ENCODE assay signal across 20 mouse cellular contexts in the genomic region with DNA sequence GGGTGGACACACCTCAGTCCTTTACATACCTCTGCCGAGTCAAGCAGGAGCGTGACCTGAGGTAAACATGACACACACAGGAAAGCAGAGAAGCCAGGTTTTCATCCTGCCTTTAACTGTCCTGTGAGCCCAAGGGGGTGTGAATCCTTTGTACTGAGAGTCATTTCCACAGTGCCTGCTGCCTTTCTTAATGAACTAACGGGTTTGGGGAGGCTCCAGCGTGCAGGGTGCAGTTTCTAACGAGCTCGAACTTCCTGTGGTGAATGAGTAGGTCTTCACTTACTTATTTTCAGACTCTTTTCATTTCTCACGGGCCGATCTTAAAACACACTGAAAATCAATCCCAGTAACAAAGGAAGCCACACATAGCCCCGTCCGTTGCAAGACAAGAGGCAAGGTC. TPM values are rescaled to one million over a fixed set of nuclear protein-coding genes. Genes with fewer than 3 reads are reported as not detected.
A peak's percentile ranks its signal among the peaks of the same experiment; 100 is the strongest.
DNase-seq lines count a peak whose midpoint lies in the region; ATAC-seq and TF ChIP-seq lines count a peak whose summit lies in the region.
"Had no signal": no experiment of that assay in that cellular context is flagged by ENCODE, and none has a peak within 500 bp of the region (broad histone marks: within the 10 kb centered on the region; RNA-seq: fewer than 3 reads in every experiment).

No protein-coding gene starts in this region.

- no peak overlapping the region for H3K9ac ChIP-seq in liver, postnatal 0 days (replicated peaks)
- H3K9ac ChIP-seq in liver, embryonic 11.5 days (ENCODE audit: low read depth, low read length) = no peak overlapping the region
- H3K9ac ChIP-seq: embryonic facial prominence, embryonic 15.5 days; liver, embryonic 14.5 days had no signal

- ATAC-seq in liver, postnatal 0 days = no peak
- no peak for ATAC-seq in liver, embryonic 11.5 days (replicated peaks; ENCODE audit: low FRiP score)
- peak; percentile 49 for ATAC-seq in megakaryocyte progenitor cell, adult 5-6 weeks (replicated peaks; ENCODE audit: poor library complexity)

- 32% methylated on average over 10 of the region's 10 CpGs for WGBS in liver, postnatal 0 days (ENCODE audit: insufficient replicate concordance)
- 71% methylated on average over 10 of the region's 10 CpGs for WGBS in liver, embryonic 11.5 days

- no peaks in the 10 kb centered on the region for H3K27me3 ChIP-seq in liver, postnatal 0 days (ENCODE audit: insufficient read depth, low read length)
- H3K27me3 ChIP-seq in liver, embryonic 11.5 days (replicated peaks; ENCODE audit: control insufficient read depth, insufficient read depth, low read length) = peaks cover 6% of the 10 kb centered on the region
- H3K27me3 ChIP-seq: embryonic facial prominence, embryonic 15.5 days had no signal

- TF ChIP-seq EP300 in liver, postnatal 0 days (IDR thresholded peaks at IDR 0.05; ENCODE audit: low read depth) = no peak

- no peaks in the 10 kb centered on the region for H3K36me3 ChIP-seq in liver, postnatal 0 days (replicated peaks; ENCODE audit: insufficient read depth, low read length)
- H3K36me3 ChIP-seq in liver, embryonic 11.5 days (ENCODE audit: control insufficient read depth, insufficient read depth, low read length) = no peaks in the 10 kb centered on the region
- H3K36me3 ChIP-seq: embryonic facial prominence, embryonic 15.5 days; G1E had no signal

- no peak overlapping the region for H3K4me3 ChIP-seq in liver, postnatal 0 days (ENCODE audit: low read depth, low read length)
- H3K4me3 ChIP-seq in liver, embryonic 11.5 days (ENCODE audit: low read depth, low read length) = no peak overlapping the region
- H3K4me3 ChIP-seq in brown adipose tissue, adult 24 weeks (ENCODE audit: insufficient read depth, low read depth, low read length) = no peak overlapping the region
- H3K4me3 ChIP-seq: embryonic facial prominence, embryonic 15.5 days had no signal

- H3K9me3 ChIP-seq in liver, postnatal 0 days (ENCODE audit: low read length) = no peaks in the 10 kb centered on the region
- no peaks in the 10 kb centered on the region for H3K9me3 ChIP-seq in liver, embryonic 11.5 days (ENCODE audit: control insufficient read depth, low read length)
- H3K9me3 ChIP-seq: embryonic facial prominence, embryonic 15.5 days; G1E had no signal

- DNase-seq in liver, postnatal 0 days = no peak
- DNase-seq in liver, embryonic 11.5 days (ENCODE audit: low spot score) = no peak
- no peak for DNase-seq in spleen, adult 18-20 months
- no peak for DNase-seq in urinary bladder, postnatal 25 days (ENCODE audit: low spot score)
- no peak for DNase-seq in cerebellum, adult 8-10 months
- DNase-seq: adrenal gland, postnatal 10 days; B cell, adult 2 months; cerebellum, adult 9-10 months; embryo, embryonic 11 days; gastrocnemius, postnatal 25 days; layer of hippocampus, postnatal 36 days; left cerebral cortex, postnatal 4 days; lung, postnatal 14 days had no signal

- no peak for TF ChIP-seq CTCF in liver, postnatal 0 days (IDR thresholded peaks at IDR 0.05; ENCODE audit: low read depth)

- H3K4me2 ChIP-seq in liver, postnatal 0 days (ENCODE audit: low read depth, low read length) = no peak overlapping the region
- no peak overlapping the region for H3K4me2 ChIP-seq in liver, embryonic 11.5 days
- H3K4me2 ChIP-seq: embryonic facial prominence, embryonic 15.5 days had no signal

- 0 out of 2 replicates have a peak overlapping the region, but pooled peaks have one; percentile 6 for H3K27ac ChIP-seq in liver, postnatal 0 days (ENCODE audit: low read depth)
- H3K27ac ChIP-seq in liver, embryonic 11.5 days (ENCODE audit: low read depth, low read length) = no peak overlapping the region
- peak overlapping the region; percentile 65; the same call in 1 of the 2 replicates for H3K27ac ChIP-seq in brown adipose tissue, adult 24 weeks (replicated peaks; ENCODE audit: low read depth, low read length)
- H3K27ac ChIP-seq: embryonic facial prominence, embryonic 15.5 days; liver, embryonic 14.5 days had no signal

- H3K4me1 ChIP-seq in liver, postnatal 0 days (ENCODE audit: insufficient read depth) = peaks cover 36% of the 10 kb centered on the region
- no peaks in the 10 kb centered on the region for H3K4me1 ChIP-seq in liver, embryonic 11.5 days (replicated peaks; ENCODE audit: control insufficient read depth, insufficient read depth, low read length)
- peaks cover 38% of the 10 kb centered on the region for H3K4me1 ChIP-seq in brown adipose tissue, adult 24 weeks (ENCODE audit: control insufficient read depth, insufficient read depth, insufficient read length, low read length)

RNA-seq across cellular contexts. Expression of gene Chdh, which starts 5.7 kb away (rescaled TPM):
- polyA plus RNA-seq in liver, postnatal 0 days (2015; fragmentation: Nextera tagmentation; extraction: Ambion mirVana) = 4.5 and 6.2 TPM in 2 replicates
- polyA plus RNA-seq in liver, embryonic 11.5 days (2014; fragmentation: Nextera tagmentation; extraction: Ambion mirVana) = 0.15 and 0.22 TPM in 2 replicates
- polyA plus RNA-seq in brown adipose tissue, adult 24 weeks (2012; ENCODE audit: insufficient read depth, insufficient read length, missing spikeins) = 26.0 and 28.5 TPM in 2 replicates
- 84.2 and 84.7 TPM in 2 replicates for total RNA-seq in megakaryocyte progenitor cell, adult 5-6 weeks (2015)
- total RNA-seq in megakaryocyte progenitor cell, adult 5-6 weeks (2017) = 81.5 and 84.5 TPM in 2 replicates
- polyA plus RNA-seq: forebrain, embryonic 11.5 days; G1E; neural tube, embryonic 11.5 days had no signal

RNA-seq across cellular contexts. Expression of gene Il17rb, which starts 5.8 kb away (rescaled TPM):
- polyA plus RNA-seq in liver, postnatal 0 days (2015; fragmentation: Nextera tagmentation; extraction: Ambion mirVana) = 6.2 and 7.1 TPM in 2 replicates
- 1.0 and 1.1 TPM in 2 replicates for polyA plus RNA-seq in liver, embryonic 11.5 days (2014; fragmentation: Nextera tagmentation; extraction: Ambion mirVana)
- polyA plus RNA-seq in brown adipose tissue, adult 24 weeks (2012; ENCODE audit: insufficient read depth, insufficient read length, missing spikeins) = 1.1 and 1.8 TPM in 2 replicates
- 7.1 and 8.0 TPM in 2 replicates for total RNA-seq in megakaryocyte progenitor cell, adult 5-6 weeks (2015)
- total RNA-seq in megakaryocyte progenitor cell, adult 5-6 weeks (2017) = 3.5 and 3.9 TPM in 2 replicates
- polyA plus RNA-seq: G1E had no signal

RNA-seq across cellular contexts. Expression of gene Actr8, which starts 36.4 kb away (rescaled TPM):
- polyA plus RNA-seq in liver, postnatal 0 days (2015; fragmentation: Nextera tagmentation; extraction: Ambion mirVana) = 15.0 and 15.6 TPM in 2 replicates
- 46.7 and 56.3 TPM in 2 replicates for polyA plus RNA-seq in liver, embryonic 11.5 days (2014; fragmentation: Nextera tagmentation; extraction: Ambion mirVana)
- 22.8 and 29.2 TPM in 2 replicates for polyA plus RNA-seq in brown adipose tissue, adult 24 weeks (2012; ENCODE audit: insufficient read depth, insufficient read length, missing spikeins)
- 16.3 and 20.1 TPM in 2 replicates for total RNA-seq in megakaryocyte progenitor cell, adult 5-6 weeks (2015)
- 27.9 and 29.7 TPM in 2 replicates for total RNA-seq in megakaryocyte progenitor cell, adult 5-6 weeks (2017)

RNA-seq across cellular contexts. Expression of gene Selenok, which starts 46.4 kb away (rescaled TPM):
- 150 and 157 TPM in 2 replicates for polyA plus RNA-seq in liver, postnatal 0 days (2015; fragmentation: Nextera tagmentation; extraction: Ambion mirVana)
- 151 and 162 TPM in 2 replicates for polyA plus RNA-seq in liver, embryonic 11.5 days (2014; fragmentation: Nextera tagmentation; extraction: Ambion mirVana)
- polyA plus RNA-seq in brown adipose tissue, adult 24 weeks (2012; ENCODE audit: insufficient read depth, insufficient read length, missing spikeins) = 242 and 250 TPM in 2 replicates
- total RNA-seq in megakaryocyte progenitor cell, adult 5-6 weeks (2015) = 80.1 and 88.6 TPM in 2 replicates
- 217 and 228 TPM in 2 replicates for total RNA-seq in megakaryocyte progenitor cell, adult 5-6 weeks (2017)
